Mouse (Mus musculus) small intestine, adult 2 months (tissue): Measurements from ENCODE around the gene Krt77. TPM values are rescaled to one million over a fixed set of nuclear protein-coding genes. Genes with fewer than 3 reads are reported as not detected.
A peak's percentile ranks its signal among the peaks of the same experiment; 100 is the strongest.

Experiments
- H3K27ac ChIP-seq: fragments of 200-500 bp; 2 replicates; pipeline ENCODE4 v1.5.1; 2012; ENCODE audit warnings: low read depth, low read length, control low read depth, inconsistent platforms; ENCODE audit not compliant: insufficient read depth
- H3K27me3 ChIP-seq: fragments of 200-500 bp; 2 replicates; pipeline ENCODE4 v1.6.1; 2012; ENCODE audit warnings: mild to moderate bottlenecking, moderate library complexity, low read length, inconsistent platforms; ENCODE audit not compliant: control insufficient read depth, insufficient read depth
- H3K36me3 ChIP-seq: fragments of 200-500 bp; 2 replicates; pipeline ENCODE4 v1.6.1; 2012; ENCODE audit warnings: mild to moderate bottlenecking, low read length, control low read depth, inconsistent platforms; ENCODE audit not compliant: control insufficient read depth, insufficient read depth
- H3K4me1 ChIP-seq: fragments of 200-500 bp; 2 replicates; pipeline ENCODE4 v1.6.1; 2012; ENCODE audit warnings: low read length, inconsistent platforms, mixed read lengths; ENCODE audit not compliant: control insufficient read depth, insufficient read depth, insufficient read length
- H3K4me3 ChIP-seq: fragments of 200-500 bp; 2 replicates; pipeline ENCODE4 v1.5.1; 2012; ENCODE audit warnings: low read depth, mild to moderate bottlenecking, control low read depth, inconsistent platforms, low read length, moderate library complexity
- CTCF ChIP-seq: fragments of 200-500 bp; IDR thresholded peaks from 2 replicates; pipeline ENCODE4 v1.5.1; 2012; ENCODE audit warnings: low read depth, mild to moderate bottlenecking, control low read depth, inconsistent platforms, low read length, moderate library complexity, mixed read lengths; ENCODE audit not compliant: insufficient replicate concordance, insufficient read length; ENCODE audit errors: extremely low read depth
- POLR2A ChIP-seq: fragments of 200-500 bp; IDR thresholded peaks from 2 replicates; pipeline ENCODE4 v1.6.1; 2012; ENCODE audit warnings: low read depth, mild to moderate bottlenecking, control low read depth, inconsistent platforms, low read length, moderate library complexity
- WGBS: fragments of 180-500 bp; shearing (Covaris S2); methylation state at CpG from one replicate; pipeline ENCODE4 v1.1.7; 2018; 5-methylcytosine and 5-hydroxymethylcytosine counted together
- polyA plus RNA-seq: library from polyadenylated mRNA; depleted of rRNA; stranded (reverse); fragments of >200 nt; gene quantifications from 2 replicates; pipeline ENCODE4 v1.2.3, GENCODE M21; 2012

Krt77 gene
- polyA plus RNA-seq, 1 experiment, result not detected

- peaks cover 17% of the 10 kb centered on the region for H3K27me3 ChIP-seq
- WGBS, result 63% methylated on average over 5 of the region's 5 CpGs
- peaks cover 3% of the 10 kb centered on the region; the same call in 1 of the 2 replicates for H3K4me1 ChIP-seq
- no peaks in the 10 kb centered on the region for H3K36me3 ChIP-seq
- TF ChIP-seq CTCF (no peak), POLR2A (no peak)
- H3K27ac ChIP-seq, result no peak overlapping the region
- H3K4me3 ChIP-seq, result no peak overlapping the region
These were observed 12.8 kb downstream of the Krt77 start for GRCm38 (mm10) chr15:101856696-101857095.

- WGBS, result 33% methylated on average over 3 of the region's 3 CpGs
- TF ChIP-seq CTCF (no peak), POLR2A (no peak)
- H3K27me3 ChIP-seq, result peaks cover 14% of the 10 kb centered on the region
- H3K36me3 ChIP-seq, result no peaks in the 10 kb centered on the region
- H3K4me3 ChIP-seq, result no peak overlapping the region
- H3K27ac ChIP-seq, result no peak overlapping the region
- peaks cover 3% of the 10 kb centered on the region; the same call in 1 of the 2 replicates for H3K4me1 ChIP-seq
These were observed 13.8 kb downstream of the Krt77 start for GRCm38 (mm10) chr15:101855732-101856131.

GRCm38 (mm10) chr15:101854294-101854693 lies 15.2 kb downstream of the Krt77 start:
- no peak overlapping the region for H3K27ac ChIP-seq
- H3K4me1 ChIP-seq, result peaks cover 3% of the 10 kb centered on the region; the same call in 1 of the 2 replicates
- H3K4me3 ChIP-seq, result no peak overlapping the region
- WGBS, result 18% methylated on average over 5 of the region's 5 CpGs
- TF ChIP-seq POLR2A, result no peak
- no peak for TF ChIP-seq CTCF
- no peaks in the 10 kb centered on the region for H3K36me3 ChIP-seq
- peaks cover 6% of the 10 kb centered on the region for H3K27me3 ChIP-seq

- Histone ChIP-seq H3K36me3 (no peaks in the 10 kb centered on the region), H3K4me1 (peaks cover 3% of the 10 kb centered on the region; the same call in 1 of the 2 replicates), H3K27me3 (peaks cover 6% of the 10 kb centered on the region), H3K27ac (no peak overlapping the region), H3K4me3 (no peak overlapping the region)
- 19% methylated on average over 5 of the region's 5 CpGs for WGBS
- TF ChIP-seq CTCF (no peak), POLR2A (no peak)
These were observed 16.9 kb downstream of the Krt77 start for GRCm38 (mm10) chr15:101852571-101852970.

- Histone ChIP-seq H3K4me3 (no peak within 1 kb of the TSS), H3K4me1 (no peaks in the 10 kb centered on the region; the same call in 1 of the 2 replicates)
- 36% methylated on average over 6 of the region's 6 CpGs for WGBS
These were observed 18.8 kb downstream of the Krt77 start, which contains the start of gene Krt1 for GRCm38 (mm10) chr15:101850694-101851093. TSS of gene Krt1 (minus strand) at chr15:101850794.

GRCm38 (mm10) chr15:101845971-101846403 lies 23.5 kb downstream of the Krt77 start:
- 2% methylated on average over 34 of the region's 37 CpGs for WGBS

More at GRCm38 (mm10) chr15:101850694-101851093, 18.8 kb downstream of the Krt77 start, which contains the start of gene Krt1:
- Histone ChIP-seq H3K36me3 (no peaks in the 10 kb centered on the region), H3K27ac (no peak within 1 kb of the TSS), H3K27me3 (peaks cover 13% of the 10 kb centered on the region)
- TF ChIP-seq CTCF (no peak), POLR2A (no peak)

GRCm38 (mm10) chr15:101843192-101843591 lies 26.3 kb downstream of the Krt77 start:
- Histone ChIP-seq H3K4me1 (no peaks in the 10 kb centered on the region; the same call in 1 of the 2 replicates), H3K27ac (no peak overlapping the region)
- 40% methylated on average over 9 of the region's 9 CpGs for WGBS

More at GRCm38 (mm10) chr15:101845971-101846403, 23.5 kb downstream of the Krt77 start:
- Histone ChIP-seq H3K27ac (no peak overlapping the region), H3K4me1 (no peaks in the 10 kb centered on the region; the same call in 1 of the 2 replicates), H3K27me3 (peaks cover 22% of the 10 kb centered on the region), H3K36me3 (no peaks in the 10 kb centered on the region), H3K4me3 (peak overlapping the region; percentile 37)
- TF ChIP-seq CTCF, result no peak
- no peak for TF ChIP-seq POLR2A

More at GRCm38 (mm10) chr15:101843192-101843591, 26.3 kb downstream of the Krt77 start:
- Histone ChIP-seq H3K27me3 (peaks cover 22% of the 10 kb centered on the region), H3K4me3 (no peak overlapping the region), H3K36me3 (no peaks in the 10 kb centered on the region)
- TF ChIP-seq POLR2A (no peak), CTCF (no peak)
